Mouse (Mus musculus): ENCODE measurements around the gene Narfl.

DNA sequence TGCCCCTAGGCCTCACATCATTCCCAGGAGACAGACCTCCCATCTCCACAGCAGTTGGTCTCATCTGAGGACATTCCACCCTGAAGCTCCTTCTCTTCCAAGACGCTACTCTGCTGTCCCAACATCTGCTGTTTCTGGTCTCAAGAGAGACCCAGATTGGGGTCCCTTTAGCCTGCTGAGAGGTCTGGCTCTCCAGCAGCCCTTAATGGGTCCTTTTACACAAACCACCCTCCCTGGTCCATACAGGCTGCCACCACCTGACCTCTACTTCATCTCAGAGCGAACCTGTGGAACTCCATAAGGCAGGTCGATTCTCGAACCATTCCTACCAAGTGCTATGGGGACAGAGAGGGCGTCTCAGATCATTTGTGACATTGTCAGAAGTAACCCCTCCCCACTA lies 34.5 kb downstream of the Narfl start:
- TF ChIP-seq POLR2A (IDR thresholded peaks at IDR 0.05; ENCODE audit: borderline replicate concordance, extremely low read depth, low read depth, low read length) (no peak), CTCF (IDR thresholded peaks at IDR 0.05; ENCODE audit: insufficient read depth, low read length) (no peak)

Measured in lung, adult 2 months (tissue).